Mouse (Mus musculus) cerebellum, postnatal 4 days (tissue): ENCODE measurements around the gene Spag5.

Source experiments
- DNase-seq, 2 experiments: peaks; one replicate each; pipeline ENCODE4 v3.0.0; 2022; ENCODE audit warnings: low spot score in 2 of 2, mixed read lengths in 1 of 2

The Spag5 gene

DNA sequence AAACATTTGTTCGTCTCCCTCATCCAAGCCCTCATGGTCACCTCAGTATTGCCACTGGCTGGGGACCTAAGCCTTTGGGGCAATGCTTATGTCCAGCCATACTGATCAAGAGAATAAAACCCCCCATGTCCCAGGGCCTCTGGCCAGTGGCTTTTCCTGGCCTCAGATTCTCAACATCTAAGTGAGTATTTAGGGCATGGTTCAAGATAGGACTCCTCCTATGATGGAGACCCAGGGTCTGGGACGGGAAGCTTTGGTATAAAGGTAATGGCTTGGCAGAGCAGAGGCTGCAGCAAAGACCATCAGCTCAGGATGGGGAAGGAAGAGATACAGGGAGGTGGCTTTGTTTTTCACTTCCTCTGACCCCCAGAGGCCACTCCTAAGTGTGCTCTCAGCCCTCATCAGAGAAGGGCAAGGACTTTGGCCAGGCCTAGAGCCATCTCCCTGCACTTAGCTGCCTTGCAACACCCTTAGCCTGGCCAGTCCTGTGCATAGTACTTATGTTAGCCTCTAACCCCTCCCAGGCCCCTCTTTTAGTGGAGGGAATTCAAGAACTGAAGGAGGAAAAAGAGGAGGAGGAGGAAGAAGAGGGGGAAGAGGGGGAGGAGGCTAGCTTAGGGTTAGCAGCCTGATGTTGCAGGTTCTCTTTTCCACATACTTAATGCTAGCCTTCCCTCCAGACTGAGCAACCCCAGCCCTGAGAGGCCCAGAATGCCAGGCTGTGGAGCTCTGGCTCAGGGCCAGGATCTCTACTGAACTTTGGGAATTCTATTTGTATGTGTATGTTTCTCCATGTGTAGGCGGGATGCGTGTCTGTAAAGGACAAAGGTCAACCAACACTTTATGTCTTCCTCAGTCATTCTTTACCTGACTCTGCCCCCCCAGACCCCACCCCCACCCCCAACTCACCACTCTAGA is 48.4 kb downstream of the Spag5 start:
- DNase-seq: no peak

GRCm38 (mm10) chr11:78353081-78353480 is 51.8 kb downstream of the Spag5 start:
- no peak for DNase-seq

DNA sequence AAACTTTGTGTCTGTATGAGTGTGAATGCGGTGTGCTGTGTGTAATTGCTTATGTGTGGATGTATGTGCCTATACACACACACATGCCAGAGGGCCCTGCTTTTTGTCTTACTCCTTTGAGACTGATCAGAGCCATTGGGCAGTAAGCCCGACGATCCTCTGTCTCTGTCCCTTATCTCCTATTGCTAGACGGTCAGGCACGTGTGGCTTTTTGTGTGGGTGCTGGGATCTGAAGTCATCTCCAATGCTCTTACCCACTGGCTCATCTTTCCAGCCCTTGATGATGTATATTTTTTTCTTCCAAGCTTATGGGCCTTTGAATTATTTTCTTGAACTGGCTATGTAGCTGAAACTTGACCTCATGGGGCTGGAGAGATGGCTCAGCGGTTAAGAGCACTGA is 53.6 kb downstream of the Spag5 start:
- no peak for DNase-seq

DNA sequence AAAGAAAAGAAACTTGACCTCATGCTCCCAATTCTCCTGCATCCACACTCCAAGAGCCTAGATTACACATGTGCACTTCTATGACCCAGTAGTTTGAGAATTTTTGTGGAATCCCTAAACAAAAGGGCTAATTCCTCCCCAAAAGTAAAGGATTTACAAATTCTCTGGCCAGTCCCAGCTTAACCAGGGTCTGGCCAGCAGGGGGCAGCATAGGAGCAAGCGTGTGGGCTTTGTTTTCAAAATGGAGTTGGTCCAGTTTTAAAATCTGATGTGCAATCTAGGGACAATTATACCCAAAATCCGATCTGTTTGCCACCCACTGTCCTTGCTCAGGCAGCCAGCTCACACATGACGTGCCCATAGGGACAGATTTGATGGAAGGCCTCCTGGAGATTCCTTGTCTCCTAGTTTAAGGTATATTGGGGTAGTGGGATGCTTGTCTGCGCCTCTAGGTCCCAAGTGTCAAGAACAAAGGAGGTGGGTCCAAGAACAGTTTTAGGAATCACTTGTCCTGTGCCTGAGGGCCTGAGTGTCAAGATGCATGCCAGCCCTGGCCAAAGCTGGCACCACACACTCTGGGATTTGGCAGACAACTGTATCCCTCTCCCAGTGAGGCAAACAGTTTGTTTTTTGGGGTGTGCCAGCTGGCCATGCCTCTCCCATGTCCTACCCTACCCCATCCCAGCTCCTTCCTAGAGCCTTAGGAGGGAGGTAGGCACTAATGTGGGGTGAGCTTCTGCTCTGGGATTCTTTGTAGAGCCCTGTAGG is 54.3 kb downstream of the Spag5 start:
- DNase-seq: peak; percentile 58 to 75

- peak in 1 of 2 experiments; percentile 46 for DNase-seq
These were observed 57.1 kb downstream of the Spag5 start for GRCm38 (mm10) chr11:78358330-78359007.

- DNase-seq: peak in 1 of 2 experiments; percentile 74
These were observed 58.9 kb downstream of the Spag5 start for GRCm38 (mm10) chr11:78360125-78360788.

GRCm38 (mm10) chr11:78360789-78361131 is 59.4 kb downstream of the Spag5 start:
- DNase-seq: no peak

- DNase-seq: no peak
These were observed 62.1 kb downstream of the Spag5 start for GRCm38 (mm10) chr11:78363309-78364007.

- DNase-seq: no peak
These were observed 62.8 kb downstream of the Spag5 start for GRCm38 (mm10) chr11:78364103-78364502.

DNA sequence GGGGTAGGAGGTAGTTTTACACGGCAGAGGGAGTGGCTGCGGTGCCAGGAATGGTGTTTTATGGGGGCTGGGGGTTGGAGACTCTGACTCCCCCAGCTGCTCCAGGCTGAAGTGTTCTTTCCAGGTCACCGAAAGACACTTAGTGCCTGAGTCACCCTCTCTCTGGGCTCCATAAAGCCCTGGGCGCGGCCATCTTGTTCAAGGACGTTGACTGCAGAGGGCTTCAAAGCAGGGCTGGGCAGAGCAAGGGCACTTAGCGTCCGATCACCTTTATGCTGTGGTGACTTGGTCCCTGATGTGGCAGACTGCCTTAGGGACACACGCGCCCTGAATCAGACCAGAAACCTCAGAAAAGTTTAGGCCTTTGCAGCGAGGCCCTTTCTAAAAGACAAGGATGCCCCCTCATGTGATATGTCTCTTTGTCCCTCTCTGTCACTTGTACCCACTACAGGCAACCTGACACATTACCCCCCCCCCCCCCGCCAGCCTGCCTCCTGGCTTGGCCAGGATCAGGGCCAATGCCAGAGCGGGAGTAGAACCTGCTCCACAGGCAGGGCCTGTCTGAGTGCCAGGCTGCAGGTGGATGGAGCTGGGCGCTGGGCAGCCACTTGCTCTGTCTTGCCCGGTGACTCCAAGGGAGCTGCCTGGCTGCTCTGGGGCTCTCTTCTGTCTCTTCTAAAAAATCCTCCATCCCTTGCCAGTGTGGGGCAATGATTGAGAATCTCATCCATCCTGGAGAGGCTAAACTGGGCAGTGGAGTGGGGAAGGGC is 66.3 kb downstream of the Spag5 start:
- no peak for DNase-seq

- no peak for DNase-seq
These were observed 69.1 kb downstream of the Spag5 start for GRCm38 (mm10) chr11:78370389-78370788.

DNA sequence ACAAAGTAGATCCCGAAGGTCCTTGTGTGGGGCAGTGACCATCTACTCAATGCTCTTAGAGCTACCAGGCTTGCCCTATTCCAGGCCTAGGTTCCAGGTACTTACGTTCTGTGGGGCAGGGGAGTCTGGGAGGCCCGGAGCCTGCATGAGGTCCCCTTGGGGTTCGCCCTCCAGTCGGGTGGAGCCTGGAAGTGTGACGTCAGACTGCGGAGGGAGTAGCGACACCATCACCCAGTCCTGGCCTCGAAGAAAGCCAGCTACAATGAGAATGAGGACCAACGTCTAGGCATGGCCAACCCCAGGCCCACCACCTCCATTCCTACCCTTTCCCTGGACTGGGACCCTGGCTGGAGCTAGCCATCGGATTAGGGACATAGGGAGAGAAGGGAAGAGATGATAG is 70.4 kb downstream of the Spag5 start:
- DNase-seq: no peak
